Mouse (Mus musculus): ENCODE measurements around the gene Sox5.

DNA sequence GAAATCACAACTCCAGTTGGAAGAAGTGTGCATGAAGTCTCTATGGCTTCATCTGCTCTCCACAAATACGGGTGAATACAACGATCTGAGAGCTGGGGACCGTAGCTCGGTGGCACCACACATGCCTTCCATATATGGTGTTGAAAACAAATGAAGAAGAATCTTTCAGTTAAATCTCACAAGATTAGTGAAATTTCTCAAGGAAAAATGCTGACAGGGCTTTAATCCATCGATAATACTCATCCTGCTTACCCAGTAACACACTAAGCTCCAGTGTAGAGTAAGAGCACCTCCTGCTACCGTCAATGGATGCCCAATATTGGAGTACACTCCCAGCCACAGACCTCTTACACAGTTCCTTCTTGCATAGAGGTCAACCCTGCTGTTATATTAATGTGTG, 678.2 kb downstream of the Sox5 start:
- no peak for TF ChIP-seq BHLHE40 (IDR thresholded peaks at IDR 0.05; ENCODE audit: low read depth, low read length)
- no peak for TF ChIP-seq EP300 (IDR thresholded peaks at IDR 0.05; ENCODE audit: low read length)
- TF ChIP-seq POLR2AphosphoS2 (IDR thresholded peaks at IDR 0.05; ENCODE audit: low read depth, low read length), result no peak
- TF ChIP-seq POLR2A (IDR thresholded peaks at IDR 0.05; ENCODE audit: low read depth, low read length), result no peak
- no peak for TF ChIP-seq ELF1 (IDR thresholded peaks at IDR 0.05; ENCODE audit: low read depth, low read length)
- no peak for TF ChIP-seq HCFC1 (IDR thresholded peaks at IDR 0.05; ENCODE audit: low read depth, low read length)

Data from CH12.LX (cell line).